Mouse (Mus musculus): ENCODE results near the gene Stard3. TPM values are rescaled to one million over a fixed set of nuclear protein-coding genes. Genes with fewer than 3 reads are reported as not detected.

The Stard3 gene
- total RNA-seq, 2 experiments from 2014 or later = 2.8 to 8.5 TPM

DNA sequence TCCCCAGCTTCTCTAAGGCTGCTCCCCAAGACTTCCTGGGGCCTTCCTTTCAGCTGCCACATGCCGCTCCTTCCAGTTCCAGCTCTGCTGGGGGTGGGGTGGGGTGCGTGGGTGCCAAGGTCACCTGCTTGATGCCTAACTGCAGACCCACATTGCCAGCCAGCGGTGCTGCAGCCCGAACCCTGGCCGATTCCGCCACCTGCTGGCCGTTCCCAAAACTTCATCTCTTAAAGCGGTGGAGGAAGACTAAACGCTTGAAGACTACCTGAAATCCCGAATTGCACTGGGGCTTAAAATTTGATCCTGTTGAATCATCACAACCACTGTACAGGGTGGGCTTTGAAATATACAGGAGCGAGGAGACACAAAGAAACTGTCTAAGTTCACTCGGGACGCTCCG lies 12.9 kb upstream of the Stard3 start:
- 0 out of 2 replicates have a peak, but pooled peaks have one; percentile 51 for ATAC-seq (replicated peaks; ENCODE audit: low FRiP score, poor library complexity, severe bottlenecking)

DNA sequence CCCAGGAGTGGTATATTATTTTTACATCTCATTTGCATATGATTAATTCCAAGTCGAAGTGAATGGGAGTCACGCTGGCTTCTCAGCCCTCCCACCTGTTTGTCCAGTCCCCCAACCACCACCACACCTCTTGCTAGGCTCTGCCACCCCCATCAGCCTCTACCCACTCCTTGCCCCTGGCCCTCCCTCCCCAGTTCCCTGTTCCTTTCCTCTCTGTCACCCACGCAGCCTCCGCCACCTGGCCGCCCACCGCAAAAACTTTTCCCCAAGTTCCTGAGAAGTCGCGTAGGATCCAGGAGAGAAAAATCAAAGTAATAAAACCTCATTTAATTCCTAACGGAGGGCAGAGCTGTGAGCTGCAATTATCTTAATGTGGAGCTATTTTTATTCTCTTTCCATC lies 12.0 kb upstream of the Stard3 start:
- ATAC-seq (replicated peaks; ENCODE audit: low FRiP score, poor library complexity, severe bottlenecking) = no peak

DNA sequence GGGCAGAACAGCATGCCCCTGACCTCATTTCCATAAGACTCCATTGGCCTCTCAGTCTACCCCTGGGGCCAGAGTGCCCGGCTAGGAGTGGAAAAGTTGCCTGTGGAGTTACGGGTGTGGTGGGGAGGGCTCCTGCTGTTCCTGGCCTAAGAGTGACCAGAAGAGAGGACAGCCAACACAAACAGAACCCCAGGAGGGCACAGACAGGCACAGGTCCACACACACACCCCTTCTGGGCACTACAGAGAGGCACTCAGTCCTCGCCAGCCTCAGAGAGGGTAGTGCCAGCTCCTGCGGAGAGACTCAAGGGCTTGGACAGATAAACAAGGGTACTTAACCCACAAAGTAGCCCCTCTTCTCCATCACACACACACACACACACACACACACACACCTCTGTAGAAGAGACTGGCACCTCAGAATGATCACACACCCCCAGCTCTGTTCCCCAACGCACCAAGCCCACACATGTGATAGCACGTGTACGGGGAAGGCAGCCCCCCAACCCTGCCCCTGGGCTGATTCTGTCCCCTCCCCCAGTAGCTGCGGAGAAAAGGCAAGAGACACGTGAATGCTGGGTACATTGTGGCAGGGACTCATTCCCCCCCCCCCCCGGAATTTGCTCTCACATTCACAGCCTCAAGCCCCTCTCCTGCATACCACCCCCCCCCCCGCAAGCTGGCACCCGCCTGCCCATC lies 10.6 kb upstream of the Stard3 start:
- ATAC-seq (replicated peaks; ENCODE audit: low FRiP score, poor library complexity, severe bottlenecking) = no peak

DNA sequence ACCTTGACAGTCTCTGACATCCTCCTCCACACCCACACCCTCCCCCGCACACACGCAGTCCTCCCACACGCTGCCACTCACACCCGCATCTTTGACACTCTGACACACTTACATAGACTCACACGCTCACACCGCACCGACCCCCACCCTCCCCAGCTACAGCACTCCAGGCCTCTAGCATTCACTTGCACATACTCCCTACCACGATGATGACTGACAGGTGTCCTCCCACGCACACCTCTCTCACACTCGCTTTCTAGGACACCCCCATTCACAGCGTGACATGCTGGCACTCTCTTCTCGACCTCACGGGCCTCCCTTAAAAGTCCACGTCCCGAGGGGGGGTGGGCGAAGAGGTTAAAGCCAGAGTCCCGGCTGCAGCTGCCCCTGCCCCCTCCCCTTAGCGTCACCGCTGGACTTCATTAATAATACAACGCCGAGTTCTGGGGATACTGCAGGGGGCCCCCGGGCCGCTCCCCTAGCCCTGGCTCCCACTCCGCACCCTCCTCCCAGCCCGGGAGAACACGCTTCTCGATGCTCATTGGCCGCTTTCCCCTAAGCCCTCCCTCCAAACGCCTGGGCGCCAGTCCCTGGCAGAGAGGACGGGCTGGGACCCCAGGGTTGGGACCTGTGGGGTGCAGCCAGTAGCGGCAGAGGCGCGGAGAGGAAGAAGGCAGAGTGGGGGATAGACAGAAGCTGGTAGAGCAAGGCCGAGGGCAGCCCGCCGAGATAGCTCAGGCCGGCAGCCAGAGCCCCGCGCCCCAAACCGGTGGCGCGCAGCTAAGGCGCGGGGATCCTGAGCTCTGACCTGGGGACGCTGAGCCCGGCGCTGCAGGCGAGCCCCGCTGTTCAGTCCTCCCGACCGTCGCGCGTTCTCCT lies 9.8 kb upstream of the Stard3 start, which contains the start of gene Ppp1r1b:
TSS of gene Ppp1r1b (plus strand) at position 322 of the 879 bp plus-strand sequence.
- ATAC-seq (replicated peaks; ENCODE audit: low FRiP score, poor library complexity, severe bottlenecking) = no peak

DNA sequence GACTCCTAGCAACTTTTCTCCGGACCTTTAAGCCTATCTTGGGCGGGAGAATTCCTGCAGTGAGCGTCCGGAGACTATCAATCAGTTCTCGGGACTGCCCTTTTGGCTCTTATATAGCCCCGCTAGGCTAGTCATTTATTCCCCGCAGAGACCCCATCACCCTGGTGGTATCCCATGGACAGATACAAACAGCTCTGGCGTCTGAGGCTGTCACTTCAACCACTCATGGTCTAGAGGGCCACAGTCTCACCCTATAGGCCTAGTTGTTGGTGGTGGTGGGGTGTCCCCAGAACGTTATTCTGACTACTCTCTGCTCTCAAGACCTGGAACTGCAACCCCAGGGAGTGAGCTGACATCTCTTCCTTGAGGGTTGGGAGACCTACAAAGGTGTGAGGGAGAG lies 8.9 kb upstream of the Stard3 start:
- ATAC-seq (replicated peaks; ENCODE audit: low FRiP score, poor library complexity, severe bottlenecking) = no peak

DNA sequence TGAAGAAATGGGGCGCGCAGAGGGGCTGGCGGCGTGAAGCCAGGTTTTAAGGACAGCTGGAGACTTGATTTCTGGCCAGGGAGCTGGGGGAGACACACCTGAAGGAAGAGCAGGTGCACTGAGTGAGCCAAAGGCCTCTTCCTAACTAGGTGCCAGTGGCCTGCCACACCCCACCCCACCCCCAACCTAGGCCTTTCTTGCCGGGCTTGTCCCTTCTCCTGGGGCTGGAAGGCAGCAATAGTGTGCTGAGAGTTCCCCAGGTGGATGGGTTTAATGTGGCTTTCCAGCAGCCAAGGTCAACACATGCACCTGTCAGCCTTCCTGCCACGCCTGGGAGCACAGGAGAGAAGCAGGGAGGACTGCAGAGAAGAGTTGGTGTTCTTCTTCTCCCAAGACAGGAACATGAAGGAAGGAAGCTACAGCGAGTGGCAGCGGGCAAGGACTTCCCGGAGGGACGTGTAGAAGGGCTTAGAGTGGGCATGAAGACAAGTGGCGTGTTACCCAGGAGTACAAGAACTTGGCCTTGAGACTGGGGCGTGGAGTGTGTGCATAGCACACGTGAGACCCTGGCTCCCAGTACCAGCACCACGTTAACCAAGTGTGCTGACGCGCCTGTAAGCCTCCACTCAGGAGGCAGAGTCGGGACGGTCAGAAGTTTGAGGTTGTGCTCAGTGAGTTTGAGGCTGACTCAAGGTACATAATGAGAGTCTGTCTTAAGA lies 5.7 kb upstream of the Stard3 start:
- ATAC-seq (replicated peaks; ENCODE audit: low FRiP score, poor library complexity, severe bottlenecking) = no peak

DNA sequence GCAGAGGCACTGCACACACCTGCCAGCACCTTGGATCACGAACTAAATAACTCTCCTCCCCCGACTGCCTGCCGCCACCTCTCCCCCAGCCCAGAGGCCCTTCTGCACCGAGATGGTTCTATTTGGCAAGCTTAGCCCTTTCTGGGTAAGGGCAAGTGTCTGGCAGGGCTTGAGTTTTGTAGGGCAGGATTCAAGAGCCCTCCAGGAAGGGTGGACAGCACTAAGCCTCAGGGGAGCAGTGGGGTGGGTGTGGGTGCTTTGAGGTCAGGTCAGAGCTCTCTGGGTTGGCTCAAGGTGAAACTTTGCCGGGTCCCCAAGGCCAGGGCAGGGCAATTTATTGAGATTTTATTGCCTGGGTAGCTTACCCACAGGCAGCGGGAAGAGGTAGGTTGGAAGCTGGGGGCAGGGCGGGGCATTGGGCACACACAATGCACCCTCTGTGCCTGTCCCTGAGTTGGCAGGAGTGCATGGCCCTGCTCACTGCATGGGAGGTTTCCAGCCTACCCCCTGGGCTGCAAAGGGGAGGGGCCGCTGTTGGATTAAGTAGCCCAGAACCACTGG lies 4.4 kb upstream of the Stard3 start:
- no peak for ATAC-seq (replicated peaks; ENCODE audit: low FRiP score, poor library complexity, severe bottlenecking)

DNA sequence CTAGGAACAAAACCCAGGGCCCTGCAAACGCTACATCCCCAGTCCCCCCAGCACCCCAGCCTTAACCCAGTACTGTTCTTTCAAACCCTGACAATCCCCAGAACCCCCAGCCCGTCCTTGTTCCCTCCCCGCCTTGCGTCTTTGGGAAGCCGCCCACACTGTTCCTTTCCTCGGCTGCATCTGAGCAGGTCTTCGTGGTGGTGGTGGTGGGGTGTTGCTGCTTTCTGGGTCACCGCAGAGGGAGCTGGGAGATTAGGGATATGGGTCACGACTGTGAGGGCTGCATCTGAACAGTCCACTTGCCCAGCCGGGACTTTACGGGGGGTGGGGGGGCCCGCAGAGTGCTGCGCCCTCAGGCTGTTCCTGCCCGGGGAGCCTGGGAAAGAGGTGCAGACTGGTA lies 3.7 kb upstream of the Stard3 start:
- ATAC-seq (replicated peaks; ENCODE audit: low FRiP score, poor library complexity, severe bottlenecking) = no peak

DNA sequence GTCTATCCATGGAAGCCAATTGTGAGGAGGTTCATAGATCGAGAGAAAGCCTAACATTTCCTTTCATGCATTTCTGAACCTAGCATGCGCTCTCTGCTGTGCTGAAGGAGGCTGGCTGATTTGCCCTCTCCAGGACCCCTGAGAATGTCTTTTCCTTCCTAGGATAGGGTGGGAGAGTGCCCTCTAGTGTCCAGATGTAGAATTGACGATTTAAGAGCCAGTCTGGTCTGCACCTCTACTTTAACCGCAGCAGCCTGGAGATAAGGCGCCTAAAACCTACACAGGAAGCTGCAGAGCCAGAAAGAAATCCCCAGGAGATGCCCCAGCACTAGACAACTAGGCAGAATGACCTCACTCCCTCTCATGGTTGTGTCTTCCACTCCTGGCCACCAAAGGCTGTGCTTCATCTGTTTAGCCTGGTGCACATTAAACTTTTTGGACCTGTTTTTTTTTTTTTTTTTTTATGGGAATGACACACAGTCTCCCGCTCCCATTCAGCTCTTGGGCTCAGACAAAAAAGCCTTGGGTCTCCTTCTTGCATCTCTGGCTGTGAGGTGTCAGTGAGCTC lies 2.4 kb upstream of the Stard3 start:
- peak; percentile 43; the same call in 1 of the 2 replicates for ATAC-seq (replicated peaks; ENCODE audit: low FRiP score, poor library complexity, severe bottlenecking)

DNA sequence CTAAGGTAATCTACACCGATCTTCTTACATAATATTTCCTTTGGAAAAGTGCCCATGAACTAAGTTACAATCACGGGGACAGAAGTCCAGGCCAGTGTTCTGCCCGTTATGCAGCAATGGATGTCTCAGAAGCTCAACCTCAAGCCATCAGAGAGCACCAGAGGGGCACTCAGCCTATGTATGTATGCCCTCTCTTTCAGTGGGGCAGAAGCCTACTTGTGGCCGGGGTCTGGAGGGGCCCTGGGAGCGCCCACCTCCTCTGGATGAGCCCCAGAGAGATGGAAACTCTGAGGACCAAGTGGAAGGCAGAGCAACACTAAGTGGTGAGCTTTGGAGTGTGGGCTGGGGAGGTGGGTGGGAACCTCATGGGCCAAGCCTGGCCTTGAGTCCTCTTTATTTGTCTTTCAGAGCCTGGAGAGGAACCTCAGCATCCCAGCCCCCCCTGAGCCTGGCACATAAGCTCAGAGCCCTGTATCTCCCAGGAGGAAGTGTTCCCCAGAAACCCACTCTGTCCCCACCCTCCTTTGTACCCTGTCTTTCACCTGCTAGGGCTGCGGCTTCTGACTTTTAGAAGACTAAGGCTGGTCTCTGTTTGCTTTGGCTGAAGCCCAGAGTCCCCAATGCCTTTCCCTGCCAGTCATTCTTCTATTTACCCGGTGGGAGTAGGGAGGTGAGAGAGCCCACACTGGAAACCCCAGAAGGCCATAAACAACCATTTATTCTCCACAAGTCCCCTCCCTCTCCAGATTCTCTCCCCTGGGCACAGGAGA lies 1.4 kb upstream of the Stard3 start:
- ATAC-seq (replicated peaks; ENCODE audit: low FRiP score, poor library complexity, severe bottlenecking) = no peak

DNA sequence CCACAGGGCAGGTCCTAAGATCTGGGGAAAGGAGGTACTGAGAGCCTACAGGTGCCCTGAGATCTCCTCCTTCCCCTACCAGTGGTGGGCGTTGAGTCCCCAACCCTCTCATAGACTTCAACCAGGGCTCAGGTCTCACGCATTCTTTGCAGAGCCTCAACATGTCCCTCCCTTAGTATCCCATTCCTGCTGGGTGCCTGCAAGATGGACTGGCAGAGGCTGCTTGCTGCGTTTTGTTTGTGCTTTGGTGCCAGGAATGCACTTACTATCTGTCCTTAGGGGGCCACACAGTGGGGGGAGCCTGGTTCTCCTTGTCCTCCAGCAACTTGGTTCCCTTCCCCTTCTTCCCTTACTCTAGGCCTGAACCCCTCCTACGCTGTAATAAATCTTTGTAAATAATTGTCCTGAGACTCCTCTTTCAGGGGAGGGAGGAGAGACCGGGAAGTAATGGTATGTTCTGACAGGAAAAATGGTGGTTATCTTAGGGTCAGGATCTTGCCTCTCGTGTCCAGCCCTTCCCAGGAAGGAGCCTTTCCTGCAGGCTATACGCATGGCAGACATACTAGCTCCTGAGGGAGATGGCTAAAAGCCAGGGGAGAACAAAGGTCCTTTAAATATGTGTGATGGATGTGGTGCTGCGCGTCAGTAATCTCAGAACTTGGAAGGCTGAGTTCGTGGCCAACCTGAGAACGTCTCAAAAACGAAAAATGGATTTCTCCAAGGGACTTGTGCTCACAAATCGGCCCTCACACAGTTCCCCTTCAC lies 590 bp upstream of the Stard3 start:
- ATAC-seq (replicated peaks; ENCODE audit: low FRiP score, poor library complexity, severe bottlenecking) = peak; percentile 8

DNA sequence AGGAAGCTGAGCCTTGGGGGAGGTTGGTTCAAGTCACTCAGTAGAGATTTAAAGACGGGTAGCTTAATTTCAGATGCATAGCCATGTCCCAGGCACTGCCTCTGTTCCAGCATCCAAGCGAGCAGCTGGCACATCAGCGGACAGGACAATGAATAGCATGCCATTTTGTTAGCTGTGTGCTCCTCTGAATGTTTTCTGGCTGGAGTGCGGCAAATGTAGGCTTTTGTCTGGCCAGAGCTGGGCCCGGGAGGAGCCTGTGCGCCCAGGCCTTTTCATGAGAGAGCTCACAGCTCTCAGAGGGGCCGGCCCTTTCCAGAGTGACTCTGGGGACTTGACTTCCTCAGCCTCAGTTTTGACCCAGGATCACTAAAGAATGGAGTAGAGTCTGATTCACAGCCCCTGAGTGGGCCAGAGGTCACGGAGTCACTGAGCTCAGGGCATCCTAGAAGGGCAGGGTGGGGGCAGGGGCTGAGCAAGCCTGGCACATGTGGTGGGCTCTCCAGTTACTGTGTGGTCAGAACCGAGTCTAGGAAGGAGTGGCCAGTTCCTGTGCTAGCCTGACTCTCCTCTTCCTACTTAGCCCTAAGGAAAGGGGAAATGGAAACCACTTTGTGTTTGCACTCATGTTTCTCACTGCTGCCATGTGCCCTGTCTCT lies 2.8 kb downstream of the Stard3 start:
- ATAC-seq (replicated peaks; ENCODE audit: low FRiP score, poor library complexity, severe bottlenecking) = no peak

DNA sequence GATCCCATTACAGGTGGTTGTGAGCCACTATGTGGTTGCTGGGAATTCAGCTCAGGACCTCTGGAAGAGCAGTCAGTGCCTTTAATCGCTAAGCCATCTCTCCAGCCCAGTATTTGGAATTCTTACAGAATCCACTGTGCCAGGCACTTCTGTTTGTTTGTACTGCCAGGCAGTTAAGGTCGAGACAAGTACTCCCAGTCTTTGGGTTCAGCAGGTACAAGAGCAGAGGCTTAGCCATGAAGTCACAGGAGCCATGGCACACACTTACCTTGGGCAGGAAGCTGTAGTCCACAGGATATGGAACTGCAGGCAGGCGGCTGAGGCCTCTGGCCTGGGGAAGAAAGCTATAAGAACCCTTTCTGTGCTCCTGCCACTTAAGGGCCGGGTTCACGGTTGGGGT lies 5.6 kb downstream of the Stard3 start:
- no peak for ATAC-seq (replicated peaks; ENCODE audit: low FRiP score, poor library complexity, severe bottlenecking)

DNA sequence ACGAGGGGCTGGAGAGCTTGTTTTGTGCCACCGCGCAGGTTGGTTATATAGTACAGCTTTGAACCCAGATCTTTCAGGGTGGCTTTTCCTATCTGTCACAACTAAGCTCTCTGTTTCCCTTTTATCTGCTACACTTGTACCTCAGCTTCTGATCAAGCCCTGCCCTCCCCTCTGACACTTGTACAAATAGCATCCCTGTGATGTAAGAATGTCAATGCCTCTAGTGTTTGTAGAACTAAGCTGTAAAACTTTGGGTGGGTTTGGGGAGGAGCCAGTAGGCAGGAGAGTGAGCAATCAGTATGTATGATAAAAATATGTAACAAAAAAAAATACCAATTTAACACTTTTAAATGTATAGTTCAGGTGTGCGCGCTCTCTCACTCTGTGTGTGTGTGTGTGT lies 6.2 kb downstream of the Stard3 start:
- no peak for ATAC-seq (replicated peaks; ENCODE audit: low FRiP score, poor library complexity, severe bottlenecking)

DNA sequence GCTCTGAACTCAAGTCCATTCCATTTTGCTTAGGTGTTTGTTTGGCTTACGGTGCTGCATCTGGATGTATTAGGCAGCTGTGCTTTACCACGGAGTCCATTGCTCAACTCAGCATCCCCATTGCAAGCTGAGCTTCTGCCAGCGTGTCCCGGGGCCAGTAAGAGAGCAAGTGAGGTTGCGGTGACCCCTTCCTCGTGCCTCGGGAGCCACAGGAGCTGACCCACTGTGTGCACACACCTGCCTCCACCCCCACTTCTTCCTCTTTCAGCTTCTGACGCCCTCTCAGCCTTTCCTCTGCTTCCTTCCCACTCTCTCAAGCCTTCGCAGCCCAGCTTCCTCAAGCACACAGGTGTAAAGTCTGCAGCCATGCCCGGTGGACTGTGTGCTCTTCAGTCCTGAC lies 8.1 kb downstream of the Stard3 start:
- ATAC-seq (replicated peaks; ENCODE audit: low FRiP score, poor library complexity, severe bottlenecking) = no peak

DNA sequence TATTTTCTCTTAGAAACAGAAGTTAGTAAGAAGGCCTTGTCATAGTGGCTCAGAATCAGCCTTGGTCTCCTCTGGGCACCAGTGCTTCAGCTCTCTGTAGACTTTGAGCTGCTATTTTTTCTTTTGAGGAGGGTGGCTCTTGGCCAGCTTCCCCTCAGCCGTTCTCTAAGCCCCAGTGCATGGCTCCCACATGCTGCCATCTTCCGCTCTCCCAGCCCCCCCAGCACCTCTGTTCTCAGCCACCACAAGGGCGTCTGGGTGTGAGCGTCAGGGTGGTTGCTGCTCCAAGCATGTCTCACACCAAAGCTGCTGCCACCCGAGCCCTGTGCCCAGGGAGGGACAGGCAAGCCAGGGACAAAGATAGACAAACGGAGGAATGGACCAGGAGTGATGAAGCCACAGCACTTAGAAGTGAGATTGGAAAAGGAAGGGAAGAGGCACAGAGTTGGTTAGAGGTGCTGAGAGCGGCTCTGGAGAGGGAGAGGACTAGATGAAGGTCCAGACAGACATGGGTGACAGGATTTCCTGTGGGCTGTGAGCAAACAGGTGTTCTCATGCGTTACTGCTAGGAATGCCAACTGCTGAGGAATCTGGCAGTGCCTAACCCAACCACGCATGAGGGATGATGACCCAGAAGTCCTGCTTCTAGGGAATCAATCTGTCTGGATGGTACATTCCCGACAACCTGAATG lies 9.1 kb downstream of the Stard3 start:
- no peak for ATAC-seq (replicated peaks; ENCODE audit: low FRiP score, poor library complexity, severe bottlenecking)

DNA sequence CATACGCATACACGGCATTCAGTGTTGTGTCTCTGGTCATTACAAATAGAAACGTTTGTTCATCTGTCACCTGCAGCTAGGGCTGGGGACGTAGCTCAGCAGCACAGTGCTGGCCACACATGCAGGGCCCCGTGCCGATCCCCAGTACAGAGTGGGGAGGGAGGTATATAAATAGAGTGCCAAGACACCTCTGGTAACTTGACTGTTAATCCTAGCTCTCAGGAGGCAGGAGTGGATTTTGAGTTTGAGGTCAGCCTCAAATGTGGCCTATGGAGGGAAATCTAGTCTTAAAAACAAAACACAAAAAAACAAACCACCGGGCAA lies 9.7 kb downstream of the Stard3 start:
- no peak for ATAC-seq (replicated peaks; ENCODE audit: low FRiP score, poor library complexity, severe bottlenecking)

DNA sequence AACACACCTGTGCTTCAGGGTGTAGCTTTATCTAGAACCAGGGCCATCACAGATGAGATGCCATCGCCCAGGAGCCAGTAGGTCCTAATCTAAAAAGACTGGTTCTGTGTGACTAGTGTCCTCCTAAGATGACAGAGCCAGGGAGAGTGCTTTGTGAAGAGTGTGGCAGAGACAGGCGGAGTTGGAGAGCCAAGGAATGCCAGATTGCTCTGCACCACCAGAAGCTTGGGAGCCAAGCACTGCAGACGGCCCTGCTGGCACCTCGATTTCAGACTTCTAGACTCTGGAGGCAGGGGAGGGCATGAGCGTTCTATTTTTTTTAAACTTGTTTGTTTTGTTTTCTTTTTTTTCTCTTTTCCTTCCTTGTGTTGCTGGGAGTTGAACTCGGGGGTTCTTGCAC lies 11.2 kb downstream of the Stard3 start:
- no peak for ATAC-seq (replicated peaks; ENCODE audit: low FRiP score, poor library complexity, severe bottlenecking)
